Mouse (Mus musculus): Measurements from ENCODE around the gene Trim8.

DNA sequence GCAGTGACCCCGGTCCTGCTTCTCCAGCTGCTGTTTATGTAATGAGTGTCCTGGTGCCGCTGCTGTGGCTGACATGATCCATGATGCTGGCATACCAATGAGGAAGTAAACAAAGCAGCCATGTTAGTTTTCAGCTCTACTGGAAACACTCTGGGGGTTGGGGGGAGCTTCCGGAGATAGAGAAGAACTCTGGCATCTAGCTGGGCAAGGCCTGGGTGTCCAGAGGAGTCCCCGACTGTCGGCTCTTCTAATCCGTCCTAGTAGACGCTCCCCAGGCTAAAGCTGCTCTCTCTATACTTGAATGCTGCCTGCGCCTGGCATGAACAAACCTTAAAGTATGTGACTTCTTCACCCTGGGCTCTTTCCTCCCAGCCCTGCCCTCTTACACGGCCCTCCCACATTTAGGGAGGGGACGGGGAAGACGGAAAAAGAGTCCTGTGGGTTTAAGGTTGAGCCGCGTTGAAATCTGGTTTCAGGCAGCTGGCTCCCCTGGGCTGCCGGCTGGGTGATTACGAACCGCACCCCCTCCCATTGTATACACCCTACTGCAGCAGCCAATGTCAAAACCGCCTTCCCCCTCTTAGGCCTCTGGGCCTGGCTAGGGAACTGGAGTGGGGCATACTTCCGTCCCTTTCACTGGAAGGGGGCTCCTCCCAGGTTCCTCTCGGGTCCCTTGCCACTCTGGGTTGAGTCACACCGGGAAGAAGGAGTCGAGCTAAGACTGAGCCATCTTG lies 2.0 kb downstream of the Trim8 start:
- TF ChIP-seq POLR2AphosphoS2 (IDR thresholded peaks at IDR 0.05; ENCODE audit: insufficient read length, low read depth) (peak; percentile 71), E2F4 (IDR thresholded peaks at IDR 0.05; ENCODE audit: insufficient read depth) (no peak), MYOD1 (IDR thresholded peaks at IDR 0.05; ENCODE audit: control insufficient read depth in 1 of 3, insufficient read length in 2 of 3, low read depth in 2 of 3) (peak; percentile 7 to 81 (median 48)), USF1 (IDR thresholded peaks at IDR 0.05; ENCODE audit: low read depth) (no peak), POLR2A (IDR thresholded peaks at IDR 0.05; ENCODE audit: insufficient read length, low read depth) (peak; percentile 63), SRF (IDR thresholded peaks at IDR 0.05; ENCODE audit: control insufficient read depth, insufficient read length, low read depth) (no peak), CEBPB (IDR thresholded peaks at IDR 0.05; ENCODE audit: insufficient read depth, poor library complexity, severe bottlenecking) (no peak), TCF12 (IDR thresholded peaks at IDR 0.05; ENCODE audit: insufficient read depth, poor library complexity, severe bottlenecking) (no peak), TCF3 (IDR thresholded peaks at IDR 0.05; ENCODE audit: insufficient read length, low read depth) (peak; percentile 28), MAX (IDR thresholded peaks at IDR 0.05; ENCODE audit: low read depth) (no peak)
